Mouse (Mus musculus): Measurements from ENCODE around the gene Fmnl2.

DNA sequence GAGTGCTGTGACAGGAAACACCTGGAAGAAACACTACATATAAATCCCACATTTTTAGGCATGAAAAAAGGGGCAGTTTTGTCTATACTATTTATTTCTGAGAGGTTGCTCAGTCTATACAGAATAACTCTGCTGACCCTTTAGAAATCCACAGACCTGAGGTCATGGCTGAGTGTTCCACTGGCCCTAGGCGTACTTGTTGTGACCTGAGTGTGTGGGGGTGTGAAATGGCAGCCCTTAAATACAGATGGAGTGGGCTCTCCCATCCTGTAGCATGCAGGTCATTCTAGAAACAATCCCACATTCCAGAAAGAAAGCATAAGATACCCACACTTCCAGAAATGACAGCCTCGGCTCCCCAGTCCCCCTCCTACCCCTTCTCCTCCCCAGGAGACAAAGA, 180.6 kb downstream of the Fmnl2 start:
- TF ChIP-seq CTCF (IDR thresholded peaks at IDR 0.05) (no peak), EP300 (IDR thresholded peaks at IDR 0.05) (no peak)
